Mouse (Mus musculus) liver, adult (tissue): ENCODE data around the gene Gpsm1.

Source experiments
- GATA4 ChIP-seq: IDR thresholded peaks from 2 replicates; pipeline ENCODE4 v1.6.1; 2014; ENCODE audit warnings: mild to moderate bottlenecking, low read length; ENCODE audit not compliant: insufficient replicate concordance

The Gpsm1 gene

DNA sequence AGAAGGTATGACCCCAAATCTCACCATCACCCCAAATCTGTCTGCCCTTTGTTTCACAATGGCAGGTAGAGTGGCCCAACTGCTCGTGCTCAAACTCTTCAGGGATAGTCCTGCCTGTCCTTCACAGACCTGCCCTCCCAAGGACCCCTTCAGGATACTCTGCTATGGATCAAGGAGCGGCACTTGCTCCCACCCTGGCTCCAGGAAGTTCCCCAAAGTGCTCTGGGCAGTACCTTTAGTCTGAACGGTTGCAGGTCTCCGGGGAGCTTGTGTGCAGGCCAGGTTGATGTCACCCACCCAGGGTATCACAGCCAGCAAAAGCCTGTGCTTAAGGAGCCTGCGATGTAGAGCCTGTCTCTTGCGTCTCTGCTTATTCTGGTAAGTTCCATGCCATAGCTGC is 52.6 kb downstream of the Gpsm1 start:
- TF ChIP-seq GATA4: no peak

DNA sequence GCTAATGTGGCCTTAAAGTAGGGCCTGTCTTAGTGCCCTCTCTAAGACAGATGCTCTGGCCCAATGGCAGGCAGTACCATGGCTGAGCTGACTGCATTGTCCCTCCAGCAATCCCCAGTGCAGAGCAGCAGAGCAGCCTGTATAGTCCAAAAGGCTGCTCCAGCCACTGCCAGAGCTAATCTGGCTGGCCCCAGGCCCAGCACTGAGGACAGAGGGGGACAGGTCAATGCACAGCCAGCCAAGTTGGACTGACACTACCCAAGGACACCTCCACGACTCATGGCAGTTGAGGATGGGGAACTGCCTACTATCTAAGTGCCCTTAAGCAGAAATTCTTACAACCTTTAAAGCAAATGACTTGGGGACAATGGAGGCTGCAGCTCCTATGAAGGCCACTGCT is 53.3 kb downstream of the Gpsm1 start:
- no peak for TF ChIP-seq GATA4

DNA sequence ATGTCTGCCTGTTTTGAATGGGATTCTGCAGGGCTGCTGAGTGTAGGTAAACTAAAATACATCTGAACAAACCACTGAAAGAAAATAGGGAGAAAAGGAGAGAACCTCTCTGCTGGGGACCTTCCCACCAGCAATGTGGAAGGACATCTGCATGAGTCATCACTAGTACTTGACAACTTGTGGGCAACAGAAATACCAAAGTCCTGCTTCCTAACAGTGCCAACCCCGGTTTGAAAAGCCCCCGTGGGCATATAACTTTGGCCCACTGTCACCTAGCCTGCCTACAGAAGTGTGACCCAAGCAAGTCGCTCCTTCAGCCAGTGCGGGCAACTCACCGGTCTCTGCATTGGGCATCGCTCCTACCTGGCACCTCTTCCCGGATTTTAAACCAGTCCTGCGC is 57.1 kb downstream of the Gpsm1 start:
- TF ChIP-seq GATA4: no peak

DNA sequence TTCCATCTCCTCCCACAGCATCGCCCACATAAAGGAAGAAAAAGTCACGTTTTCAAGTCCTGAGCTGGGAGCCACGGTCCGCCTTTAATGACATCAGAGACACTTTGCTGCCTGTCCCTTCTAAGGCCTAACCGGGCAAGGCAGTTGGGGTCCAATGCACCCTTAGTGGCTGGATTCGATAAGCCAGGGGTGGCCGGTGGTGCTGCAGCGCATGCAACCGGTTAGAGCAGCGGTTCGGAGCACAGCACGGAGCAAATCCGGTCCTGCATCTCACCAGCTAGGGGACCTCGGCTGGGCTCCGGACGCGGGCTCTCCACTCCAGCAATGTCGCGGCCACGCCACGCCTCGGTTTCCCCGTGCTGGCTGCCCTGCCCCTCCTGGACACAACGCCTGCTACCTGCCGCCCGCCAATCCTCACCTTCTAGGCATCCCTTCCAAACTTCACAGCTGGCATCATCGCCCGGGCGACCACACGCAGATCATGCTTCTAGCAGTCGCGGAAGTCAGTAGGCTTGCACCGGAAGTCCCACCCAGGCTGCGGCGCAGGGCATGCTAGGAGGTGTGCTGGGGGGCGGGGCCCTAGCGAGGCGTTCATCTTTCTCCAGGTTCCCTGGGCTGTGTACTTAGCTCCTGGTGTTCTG is 64.9 kb downstream of the Gpsm1 start, which contains the start of gene Snapc4:
Gene Snapc4, minus strand, starts transcription at position 523 of the 641 bp plus-strand sequence.
- no peak for TF ChIP-seq GATA4

DNA sequence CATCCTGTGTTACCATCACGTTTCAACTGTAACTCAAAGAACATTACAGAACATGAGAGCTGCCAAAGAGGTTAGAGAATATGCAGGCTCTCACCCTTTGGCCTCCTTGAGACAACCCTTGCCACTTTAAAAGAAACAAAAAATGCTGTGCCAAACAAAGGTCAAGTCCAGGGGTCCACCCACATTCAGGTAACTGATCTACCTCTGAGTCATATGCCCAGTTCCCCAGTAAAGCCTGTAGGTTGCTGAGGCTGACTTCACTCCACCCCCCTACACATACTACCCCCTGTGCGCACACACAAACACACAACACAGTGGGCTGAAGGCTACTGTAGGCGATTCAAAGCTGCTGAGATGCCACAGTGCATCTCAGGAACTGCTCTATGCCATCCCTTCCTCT is 72.4 kb downstream of the Gpsm1 start:
- no peak for TF ChIP-seq GATA4

DNA sequence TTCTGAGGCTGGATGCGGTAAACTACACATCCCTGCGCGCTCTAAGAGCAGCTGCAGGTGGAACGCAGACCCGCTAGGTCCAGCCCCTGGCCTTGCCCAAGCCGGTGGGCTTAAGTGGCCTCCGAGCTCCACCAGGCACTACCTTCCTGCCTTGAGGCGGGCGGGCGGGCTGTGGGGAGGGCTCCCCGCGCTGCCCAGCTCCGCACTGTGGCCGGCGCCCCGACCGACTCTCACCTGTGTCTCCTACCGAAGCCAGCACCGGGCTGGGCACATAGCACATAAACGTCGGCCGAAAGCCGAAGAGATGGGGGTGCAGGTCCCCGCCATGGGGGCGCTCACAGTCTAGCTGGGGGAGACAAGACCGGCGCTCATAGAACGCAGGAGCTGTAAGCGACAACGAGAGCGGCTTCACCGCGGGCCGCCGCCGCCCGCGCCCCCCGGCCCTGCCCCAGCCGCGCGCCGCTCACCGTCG is 73.4 kb downstream of the Gpsm1 start:
- TF ChIP-seq GATA4: no peak

DNA sequence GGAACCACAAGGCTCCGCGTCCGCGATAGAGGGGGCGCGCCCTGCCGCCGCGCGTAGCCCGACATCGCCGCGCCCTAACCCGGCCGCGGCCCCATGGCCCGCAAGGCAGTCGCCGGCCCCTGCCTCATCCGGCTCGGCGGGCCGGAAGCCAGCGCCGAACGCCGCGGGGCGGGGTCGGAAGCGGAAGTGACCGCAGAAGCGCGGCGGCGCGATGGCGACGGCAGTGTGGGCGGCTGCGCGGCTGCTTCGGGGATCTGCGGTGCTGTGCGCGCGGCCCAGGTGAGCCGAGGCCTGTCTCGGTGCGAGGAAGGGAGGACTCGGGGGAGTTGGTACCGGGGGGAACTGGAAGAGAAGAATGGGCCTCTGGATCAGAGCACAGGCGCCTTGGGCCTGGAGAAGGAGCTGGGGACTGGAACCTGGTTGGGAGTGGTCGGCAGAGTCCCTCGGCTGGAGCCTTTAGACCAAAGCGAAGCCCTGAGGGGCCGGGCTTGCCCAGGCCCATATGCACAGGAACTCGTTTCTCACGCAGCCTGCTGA is 73.9 kb downstream of the Gpsm1 start, which contains the start of the genes Entr1 and Pmpca:
Gene Entr1, minus strand, starts transcription at position 163 of the 537 bp plus-strand sequence.
Gene Pmpca, plus strand, starts transcription at position 186 of the 537 bp plus-strand sequence.
- peak; percentile 17; the same call in 1 of the 2 replicates for TF ChIP-seq GATA4

DNA sequence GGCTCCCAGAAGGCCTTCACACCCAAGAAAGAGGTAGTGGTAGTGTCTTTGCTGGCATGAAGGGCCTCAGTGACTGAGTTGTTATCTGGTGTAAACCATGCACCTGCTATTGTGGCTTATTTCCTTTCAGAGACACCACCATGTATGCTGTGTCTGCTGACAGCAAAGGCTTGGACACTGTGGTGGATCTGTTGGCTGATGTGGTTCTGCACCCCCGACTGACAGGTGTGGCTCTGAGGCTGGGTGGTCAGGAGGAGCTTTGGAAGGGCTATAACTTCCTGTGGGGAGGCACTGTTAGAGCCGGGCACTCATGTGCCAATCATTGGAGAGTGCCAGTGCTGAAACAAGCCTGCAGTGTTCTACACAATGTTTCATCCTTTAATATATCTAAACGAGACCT is 75.6 kb downstream of the Gpsm1 start:
- no peak for TF ChIP-seq GATA4

DNA sequence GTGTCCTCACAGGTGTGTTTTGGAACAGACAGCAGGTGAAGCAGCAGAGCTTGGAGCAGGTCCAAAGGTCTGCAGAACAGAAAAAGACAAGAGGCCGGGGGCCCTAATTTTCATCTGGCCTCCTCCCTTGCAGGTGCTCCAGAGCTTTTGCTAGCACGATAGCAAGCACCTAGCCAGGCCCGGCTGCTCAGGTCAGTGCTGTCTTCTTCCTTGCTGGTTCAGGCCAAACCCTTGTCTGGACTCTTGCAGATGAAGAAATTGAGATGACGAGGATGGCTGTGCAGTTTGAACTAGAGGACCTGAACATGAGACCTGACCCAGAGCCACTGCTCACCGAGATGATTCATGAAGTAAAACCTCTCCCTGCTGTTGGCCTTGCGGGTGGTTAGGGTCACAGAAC is 76.3 kb downstream of the Gpsm1 start:
- no peak for TF ChIP-seq GATA4
